Mouse (Mus musculus) urinary bladder, postnatal 25 days (tissue): ENCODE results near the gene Pkd2l1.

Experiments
- DNase-seq: peaks from one replicate; pipeline ENCODE4 v3.0.0; 2022; ENCODE audit warnings: low spot score

The Pkd2l1 gene

DNA sequence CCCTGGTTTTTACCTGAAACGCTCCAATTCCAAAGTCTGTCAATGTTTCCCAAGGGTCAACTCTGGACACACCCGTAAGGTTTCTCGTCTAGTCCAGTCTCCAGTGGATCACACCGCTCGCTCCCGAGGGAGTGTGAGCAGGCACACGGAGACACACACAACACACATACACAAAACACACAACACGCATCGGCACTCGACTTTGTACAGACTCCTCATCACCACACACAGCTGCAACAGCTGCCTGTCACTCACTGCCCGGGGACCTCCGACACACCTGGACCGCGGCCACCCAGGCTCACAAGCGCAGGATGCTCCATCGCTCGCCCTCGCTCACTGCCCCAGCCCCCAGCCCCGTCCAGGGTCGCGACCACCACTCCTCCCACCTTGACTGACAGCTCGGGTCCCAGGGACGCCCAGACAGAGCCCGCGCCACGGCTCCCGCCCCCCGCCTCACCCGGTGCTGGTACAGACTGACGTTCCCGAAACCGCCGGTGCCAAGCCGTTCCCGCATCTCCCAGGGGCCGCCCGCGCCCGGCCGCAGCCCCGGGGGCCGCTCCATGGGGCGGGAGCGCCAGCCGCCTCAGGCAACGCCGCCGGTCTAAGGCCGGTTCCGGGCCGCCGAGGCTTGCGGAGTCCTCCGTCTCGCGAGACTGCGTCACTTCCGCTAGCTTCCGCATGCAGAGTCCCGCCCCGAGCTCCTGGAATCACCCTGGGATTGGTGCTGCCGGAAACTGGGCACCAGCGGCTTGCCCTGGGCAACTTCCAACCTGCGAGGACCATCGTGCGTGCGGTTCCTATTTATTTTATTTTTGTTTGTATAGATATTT, 85.2 kb downstream of the Pkd2l1 start, which contains the start of gene Chuk:
Chuk (minus strand) TSS at position 650 of the 830 bp plus-strand sequence.
- peak; percentile 98 for DNase-seq

DNA sequence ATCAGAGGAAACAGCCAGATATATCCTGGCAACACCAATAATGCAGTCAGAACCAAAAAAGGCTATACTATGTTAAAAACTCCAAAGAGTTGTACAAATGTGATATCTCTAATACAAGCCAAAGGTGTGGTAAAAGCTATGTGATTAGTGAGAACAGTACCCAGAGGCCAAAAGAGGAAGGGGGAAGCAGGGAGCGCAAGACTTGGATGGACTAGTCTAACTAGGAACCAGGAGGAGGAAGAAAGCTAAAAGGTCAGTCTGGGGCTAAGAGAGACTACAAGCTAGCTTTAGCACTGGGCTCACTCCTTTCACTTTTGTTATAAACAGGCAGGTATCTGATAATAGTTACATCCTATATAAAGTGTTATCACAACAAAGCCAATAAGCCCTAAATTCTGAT, 87.8 kb downstream of the Pkd2l1 start:
- no peak for DNase-seq

DNA sequence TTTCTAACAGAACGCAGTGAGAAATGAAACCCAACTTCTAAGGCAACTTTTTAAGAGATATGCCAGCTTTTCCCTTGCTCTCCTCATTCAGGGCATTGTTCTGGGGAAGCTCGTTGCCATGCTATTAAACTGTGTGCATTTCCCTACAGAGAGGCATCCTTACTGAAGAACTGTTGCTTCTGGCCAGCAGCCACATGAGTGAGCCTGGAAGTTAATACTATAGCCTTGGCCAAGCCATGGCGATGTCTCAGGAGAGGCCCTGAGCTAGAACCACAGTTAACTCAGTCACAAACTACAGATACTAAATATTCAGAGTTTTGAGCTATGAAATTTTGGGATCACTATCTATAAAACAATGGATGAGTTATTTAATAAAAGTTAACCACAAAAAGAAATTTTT, 89.2 kb downstream of the Pkd2l1 start:
- DNase-seq = no peak

GRCm38 (mm10) chr19:44100840-44101239, 91.4 kb downstream of the Pkd2l1 start:
- DNase-seq = no peak
